Mouse (Mus musculus): ENCODE measurements at regions not wholly inside any gene's neighbourhood (a gene's known extent, or its start where the extent isn't known, plus 50 kb on each side); places are given as distances from the start of the nearest gene placed in this dataset.

- H3K27ac ChIP-seq (replicated peaks; ENCODE audit: low read depth, low read length): no peak overlapping the region
- no peaks in the 10 kb centered on the region for H3K9me3 ChIP-seq (ENCODE audit: control insufficient read depth, low read length)
- DNase-seq (no peak), ATAC-seq (ENCODE audit: low FRiP score, low TSS enrichment) (no peak)
- H3K36me3 ChIP-seq (ENCODE audit: control insufficient read depth, insufficient read depth, low read length): no peaks in the 10 kb centered on the region
- WGBS: 93% methylated on average over 2 of the region's 2 CpGs
- H3K27me3 ChIP-seq (ENCODE audit: control insufficient read depth, insufficient read depth, low read length): no peaks in the 10 kb centered on the region
- no peak overlapping the region for H3K4me2 ChIP-seq (ENCODE audit: low read length)
- H3K4me3 ChIP-seq (replicated peaks; ENCODE audit: low read depth, low read length): no peak overlapping the region
- no peaks in the 10 kb centered on the region for H3K4me1 ChIP-seq (ENCODE audit: control insufficient read depth, insufficient read depth, low read length)
- H3K9ac ChIP-seq (replicated peaks; ENCODE audit: low read length): no peak overlapping the region
Measured at GRCm38 (mm10) chr17:68084446-68084845, 80.5 kb upstream of the Arhgap28 start.

- Histone ChIP-seq H3K4me3 (replicated peaks; ENCODE audit: low read depth, low read length) (no peak overlapping the region), H3K36me3 (ENCODE audit: control insufficient read depth, insufficient read depth, low read length) (no peaks in the 10 kb centered on the region), H3K4me1 (ENCODE audit: control insufficient read depth, insufficient read depth, low read length) (no peaks in the 10 kb centered on the region), H3K9me3 (ENCODE audit: control insufficient read depth, low read length) (no peaks in the 10 kb centered on the region), H3K27ac (replicated peaks; ENCODE audit: low read depth, low read length) (no peak overlapping the region), H3K9ac (replicated peaks; ENCODE audit: low read length) (no peak overlapping the region), H3K27me3 (ENCODE audit: control insufficient read depth, insufficient read depth, low read length) (no peaks in the 10 kb centered on the region), H3K4me2 (ENCODE audit: low read length) (no peak overlapping the region)
- 66% methylated on average over 1 of the region's 1 CpGs for WGBS
- DNase-seq (no peak), ATAC-seq (ENCODE audit: low FRiP score, low TSS enrichment) (no peak)
Measured at GRCm38 (mm10) chr17:68087149-68087548, 83.2 kb upstream of the Arhgap28 start.

GRCm38 (mm10) chr17:68089179-68089578, 85.3 kb upstream of the Arhgap28 start:
- no peak overlapping the region for H3K4me2 ChIP-seq (ENCODE audit: low read length)
- no peaks in the 10 kb centered on the region for H3K4me1 ChIP-seq (ENCODE audit: control insufficient read depth, insufficient read depth, low read length)
- no peaks in the 10 kb centered on the region for H3K9me3 ChIP-seq (ENCODE audit: control insufficient read depth, low read length)
- ATAC-seq (ENCODE audit: low FRiP score, low TSS enrichment) (no peak), DNase-seq (no peak)
- 90% methylated on average over 1 of the region's 1 CpGs for WGBS
- no peaks in the 10 kb centered on the region for H3K27me3 ChIP-seq (ENCODE audit: control insufficient read depth, insufficient read depth, low read length)
- no peaks in the 10 kb centered on the region for H3K36me3 ChIP-seq (ENCODE audit: control insufficient read depth, insufficient read depth, low read length)
- no peak overlapping the region for H3K27ac ChIP-seq (replicated peaks; ENCODE audit: low read depth, low read length)
- H3K4me3 ChIP-seq (replicated peaks; ENCODE audit: low read depth, low read length): no peak overlapping the region
- no peak overlapping the region for H3K9ac ChIP-seq (replicated peaks; ENCODE audit: low read length)

- 93% methylated on average over 1 of the region's 1 CpGs for WGBS
- no peak for DNase-seq
- H3K27me3 ChIP-seq (ENCODE audit: control insufficient read depth, insufficient read depth, low read length): no peaks in the 10 kb centered on the region
- no peak overlapping the region for H3K9ac ChIP-seq (replicated peaks; ENCODE audit: low read length)
- H3K4me2 ChIP-seq (ENCODE audit: low read length): no peak overlapping the region
- no peaks in the 10 kb centered on the region for H3K36me3 ChIP-seq (ENCODE audit: control insufficient read depth, insufficient read depth, low read length)
- no peaks in the 10 kb centered on the region for H3K9me3 ChIP-seq (ENCODE audit: control insufficient read depth, low read length)
- H3K27ac ChIP-seq (replicated peaks; ENCODE audit: low read depth, low read length): no peak overlapping the region
- H3K4me3 ChIP-seq (replicated peaks; ENCODE audit: low read depth, low read length): no peak overlapping the region
- no peaks in the 10 kb centered on the region for H3K4me1 ChIP-seq (ENCODE audit: control insufficient read depth, insufficient read depth, low read length)
- no peak for ATAC-seq (ENCODE audit: low FRiP score, low TSS enrichment)
Measured at GRCm38 (mm10) chr17:68089830-68090229, 85.9 kb upstream of the Arhgap28 start.

- H3K4me2 ChIP-seq (ENCODE audit: low read length): no peak overlapping the region
- H3K4me3 ChIP-seq (replicated peaks; ENCODE audit: low read depth, low read length): no peak overlapping the region
- H3K4me1 ChIP-seq (ENCODE audit: control insufficient read depth, insufficient read depth, low read length): no peaks in the 10 kb centered on the region
- no peak for DNase-seq
- H3K36me3 ChIP-seq (ENCODE audit: control insufficient read depth, insufficient read depth, low read length): no peaks in the 10 kb centered on the region
- H3K27ac ChIP-seq (replicated peaks; ENCODE audit: low read depth, low read length): no peak overlapping the region
- H3K9me3 ChIP-seq (ENCODE audit: control insufficient read depth, low read length): no peaks in the 10 kb centered on the region
- WGBS: 52% methylated on average over 2 of the region's 2 CpGs
- H3K27me3 ChIP-seq (ENCODE audit: control insufficient read depth, insufficient read depth, low read length): no peaks in the 10 kb centered on the region
- no peak overlapping the region for H3K9ac ChIP-seq (replicated peaks; ENCODE audit: low read length)
- no peak for ATAC-seq (ENCODE audit: low FRiP score, low TSS enrichment)
Measured at GRCm38 (mm10) chr17:68096982-68097381, 93.1 kb upstream of the Arhgap28 start.

GRCm38 (mm10) chr17:68097436-68097835, 93.5 kb upstream of the Arhgap28 start:
- H3K4me1 ChIP-seq (ENCODE audit: control insufficient read depth, insufficient read depth, low read length): no peaks in the 10 kb centered on the region
- H3K27me3 ChIP-seq (ENCODE audit: control insufficient read depth, insufficient read depth, low read length): no peaks in the 10 kb centered on the region
- no peak overlapping the region for H3K9ac ChIP-seq (replicated peaks; ENCODE audit: low read length)
- no peak overlapping the region for H3K4me2 ChIP-seq (ENCODE audit: low read length)
- no peak for DNase-seq
- no peaks in the 10 kb centered on the region for H3K36me3 ChIP-seq (ENCODE audit: control insufficient read depth, insufficient read depth, low read length)
- no peak overlapping the region for H3K4me3 ChIP-seq (replicated peaks; ENCODE audit: low read depth, low read length)
- H3K27ac ChIP-seq (replicated peaks; ENCODE audit: low read depth, low read length): no peak overlapping the region
- no peaks in the 10 kb centered on the region for H3K9me3 ChIP-seq (ENCODE audit: control insufficient read depth, low read length)
- 90% methylated on average over 6 of the region's 6 CpGs for WGBS
- no peak for ATAC-seq (ENCODE audit: low FRiP score, low TSS enrichment)

GRCm38 (mm10) chr17:68100093-68100492, 96.2 kb upstream of the Arhgap28 start:
- Histone ChIP-seq H3K27ac (replicated peaks; ENCODE audit: low read depth, low read length) (no peak overlapping the region), H3K4me3 (replicated peaks; ENCODE audit: low read depth, low read length) (no peak overlapping the region), H3K27me3 (ENCODE audit: control insufficient read depth, insufficient read depth, low read length) (no peaks in the 10 kb centered on the region), H3K9ac (replicated peaks; ENCODE audit: low read length) (no peak overlapping the region), H3K4me1 (ENCODE audit: control insufficient read depth, insufficient read depth, low read length) (no peaks in the 10 kb centered on the region), H3K9me3 (ENCODE audit: control insufficient read depth, low read length) (no peaks in the 10 kb centered on the region), H3K36me3 (ENCODE audit: control insufficient read depth, insufficient read depth, low read length) (no peaks in the 10 kb centered on the region), H3K4me2 (ENCODE audit: low read length) (no peak overlapping the region)
- WGBS: 69% methylated on average over 2 of the region's 2 CpGs
- DNase-seq (no peak), ATAC-seq (ENCODE audit: low FRiP score, low TSS enrichment) (no peak)

GRCm38 (mm10) chr17:68103346-68103745, 99.4 kb upstream of the Arhgap28 start:
- no peak overlapping the region for H3K9ac ChIP-seq (replicated peaks; ENCODE audit: low read length)
- no peak overlapping the region for H3K4me3 ChIP-seq (replicated peaks; ENCODE audit: low read depth, low read length)
- 94% methylated on average over 6 of the region's 6 CpGs for WGBS
- no peak for DNase-seq
- no peak overlapping the region for H3K27ac ChIP-seq (replicated peaks; ENCODE audit: low read depth, low read length)
- no peaks in the 10 kb centered on the region for H3K36me3 ChIP-seq (ENCODE audit: control insufficient read depth, insufficient read depth, low read length)
- no peaks in the 10 kb centered on the region for H3K4me1 ChIP-seq (ENCODE audit: control insufficient read depth, insufficient read depth, low read length)
- no peak overlapping the region for H3K4me2 ChIP-seq (ENCODE audit: low read length)
- no peak for ATAC-seq (ENCODE audit: low FRiP score, low TSS enrichment)
- no peaks in the 10 kb centered on the region for H3K9me3 ChIP-seq (ENCODE audit: control insufficient read depth, low read length)
- no peaks in the 10 kb centered on the region for H3K27me3 ChIP-seq (ENCODE audit: control insufficient read depth, insufficient read depth, low read length)

- H3K27ac ChIP-seq (replicated peaks; ENCODE audit: low read depth, low read length): no peak overlapping the region
- no peak for DNase-seq
- no peak overlapping the region for H3K4me3 ChIP-seq (replicated peaks; ENCODE audit: low read depth, low read length)
- no peaks in the 10 kb centered on the region for H3K4me1 ChIP-seq (ENCODE audit: control insufficient read depth, insufficient read depth, low read length)
- no peak overlapping the region for H3K4me2 ChIP-seq (ENCODE audit: low read length)
- H3K9me3 ChIP-seq (ENCODE audit: control insufficient read depth, low read length): no peaks in the 10 kb centered on the region
- no peaks in the 10 kb centered on the region for H3K36me3 ChIP-seq (ENCODE audit: control insufficient read depth, insufficient read depth, low read length)
- 71% methylated on average over 8 of the region's 8 CpGs for WGBS
- no peaks in the 10 kb centered on the region for H3K27me3 ChIP-seq (ENCODE audit: control insufficient read depth, insufficient read depth, low read length)
- ATAC-seq (ENCODE audit: low FRiP score, low TSS enrichment): no peak
- no peak overlapping the region for H3K9ac ChIP-seq (replicated peaks; ENCODE audit: low read length)
Measured at GRCm38 (mm10) chr17:68106366-68106765, 102.4 kb upstream of the Arhgap28 start.
